Mouse (Mus musculus) testis, adult 2 months (tissue): Measurements from ENCODE around the gene Fam214b. TPM values are rescaled to one million over a fixed set of nuclear protein-coding genes. Genes with fewer than 3 reads are reported as not detected.

Experiments used
- H3K27ac ChIP-seq: fragments of 200-500 bp; 2 replicates; pipeline ENCODE4 v1.5.1; 2012; ENCODE audit warnings: low read depth, low read length; ENCODE audit not compliant: control insufficient read depth, insufficient read depth
- H3K27me3 ChIP-seq: fragments of 200-500 bp; 2 replicates; pipeline ENCODE4 v1.6.1; 2012; ENCODE audit warnings: mild to moderate bottlenecking, low read length, moderate library complexity; ENCODE audit not compliant: control insufficient read depth, insufficient read depth
- H3K36me3 ChIP-seq: fragments of 200-500 bp; 2 replicates; pipeline ENCODE4 v1.6.1; 2012; ENCODE audit warnings: mild to moderate bottlenecking, low read length; ENCODE audit not compliant: control insufficient read depth, insufficient read depth
- H3K4me1 ChIP-seq: fragments of 200-500 bp; 2 replicates; pipeline ENCODE4 v1.6.1; 2012; ENCODE audit warnings: low read length; ENCODE audit not compliant: control insufficient read depth, insufficient read depth
- H3K4me3 ChIP-seq: fragments of 200-500 bp; 2 replicates; pipeline ENCODE4 v1.5.1; 2012; ENCODE audit warnings: low read depth, mild to moderate bottlenecking, low read length, moderate library complexity, mixed read lengths; ENCODE audit not compliant: control insufficient read depth
- CTCF ChIP-seq: fragments of 200-500 bp; IDR thresholded peaks from 2 replicates; pipeline ENCODE4 v1.5.1; 2012; ENCODE audit warnings: low read depth, mild to moderate bottlenecking, inconsistent platforms, low read length, moderate library complexity; ENCODE audit not compliant: control insufficient read depth, insufficient read depth, insufficient replicate concordance
- POLR2A ChIP-seq: fragments of 200-500 bp; IDR thresholded peaks from 2 replicates; pipeline ENCODE4 v1.6.1; 2012; ENCODE audit warnings: low read depth, mild to moderate bottlenecking, inconsistent platforms, low read length, moderate library complexity; ENCODE audit not compliant: control insufficient read depth
- polyA plus RNA-seq: library from polyadenylated mRNA; depleted of rRNA; stranded (reverse); fragments of >200 nt; gene quantifications from 2 replicates; pipeline ENCODE4 v1.2.3, GENCODE M21; 2012

The Fam214b gene
- polyA plus RNA-seq, 1 experiment: 41.4 TPM

DNA sequence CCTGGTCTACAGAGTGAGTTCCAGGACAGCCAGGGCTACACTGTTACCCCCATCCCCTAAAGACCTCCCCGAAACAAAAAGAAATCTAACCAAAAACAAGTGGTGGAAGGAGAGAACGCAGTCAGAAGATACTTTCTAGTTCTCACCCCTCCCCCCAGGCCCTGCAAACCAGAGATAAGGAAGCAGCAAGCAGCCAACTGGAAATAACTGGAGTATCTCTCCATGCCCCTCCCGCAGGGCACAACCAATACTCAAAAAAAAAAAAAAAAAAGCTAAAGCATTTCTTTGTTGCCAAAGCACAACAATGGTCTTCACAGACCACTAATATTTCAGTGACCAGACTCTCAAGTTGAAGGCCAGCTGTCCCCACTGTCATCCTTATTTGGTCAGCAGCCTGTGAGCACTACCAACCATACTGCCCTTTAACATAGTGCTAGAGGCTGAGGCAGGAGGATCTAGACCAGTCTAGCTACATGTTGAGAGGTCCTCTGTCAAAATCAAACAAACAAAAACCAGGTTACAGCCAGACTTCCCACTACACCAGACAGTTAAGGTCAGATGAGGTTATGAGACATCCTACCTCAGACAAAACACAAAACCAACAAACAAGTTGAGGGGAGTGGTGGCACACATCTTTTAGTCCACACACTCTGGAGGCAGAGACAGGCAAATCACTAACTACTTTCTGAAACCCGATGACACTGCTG is 8.0 kb downstream of the Fam214b start:
- Histone ChIP-seq H3K36me3 (no peaks in the 10 kb centered on the region), H3K27me3 (no peaks in the 10 kb centered on the region), H3K27ac (no peak overlapping the region), H3K4me3 (no peak overlapping the region), H3K4me1 (peaks cover 14% of the 10 kb centered on the region)
- TF ChIP-seq POLR2A (no peak), CTCF (no peak)

GRCm38 (mm10) chr4:43036356-43036755 is 9.7 kb downstream of the Fam214b start:
- TF ChIP-seq POLR2A: no peak
- TF ChIP-seq CTCF: no peak
- H3K27ac ChIP-seq: no peak overlapping the region
- peaks cover 14% of the 10 kb centered on the region for H3K4me1 ChIP-seq
- H3K36me3 ChIP-seq: no peaks in the 10 kb centered on the region
- H3K4me3 ChIP-seq: no peak overlapping the region
- no peaks in the 10 kb centered on the region for H3K27me3 ChIP-seq

DNA sequence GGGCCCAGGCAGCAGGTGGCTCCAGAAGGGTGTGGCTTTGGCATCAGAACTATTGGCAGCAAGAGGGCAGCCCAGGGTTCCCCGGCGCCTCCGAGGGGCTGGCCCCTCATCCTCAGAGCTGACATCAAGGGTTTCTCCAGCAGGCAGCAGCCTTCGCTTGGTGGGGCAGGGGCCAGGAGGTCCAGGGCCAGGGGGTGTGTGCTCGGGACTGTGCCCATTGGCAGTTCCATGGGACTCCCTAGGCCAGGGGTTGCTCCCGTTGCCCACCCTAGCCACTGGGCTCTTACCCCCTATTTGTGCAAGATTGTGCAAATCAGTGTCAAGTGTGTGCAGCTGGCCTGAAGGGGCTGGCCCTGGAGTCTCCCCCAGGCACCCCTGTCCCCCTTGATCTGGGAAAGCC is 10.2 kb downstream of the Fam214b start:
- TF ChIP-seq POLR2A (no peak), CTCF (no peak)
- Histone ChIP-seq H3K27ac (no peak overlapping the region), H3K4me3 (no peak overlapping the region), H3K4me1 (peaks cover 15% of the 10 kb centered on the region), H3K27me3 (no peaks in the 10 kb centered on the region), H3K36me3 (no peaks in the 10 kb centered on the region)

GRCm38 (mm10) chr4:43033481-43033880 is 12.5 kb downstream of the Fam214b start:
- H3K4me1 ChIP-seq: peaks cover 4% of the 10 kb centered on the region; the same call in 1 of the 2 replicates
- no peaks in the 10 kb centered on the region for H3K36me3 ChIP-seq
- H3K27ac ChIP-seq: no peak overlapping the region
- no peaks in the 10 kb centered on the region for H3K27me3 ChIP-seq
- TF ChIP-seq CTCF (no peak), POLR2A (no peak)
- no peak overlapping the region for H3K4me3 ChIP-seq

GRCm38 (mm10) chr4:43032501-43032900 is 13.5 kb downstream of the Fam214b start:
- H3K27me3 ChIP-seq: no peaks in the 10 kb centered on the region
- no peak overlapping the region for H3K4me3 ChIP-seq
- H3K4me1 ChIP-seq: peaks cover 4% of the 10 kb centered on the region; the same call in 1 of the 2 replicates
- no peak overlapping the region for H3K27ac ChIP-seq
- TF ChIP-seq CTCF (no peak), POLR2A (no peak)
- H3K36me3 ChIP-seq: no peaks in the 10 kb centered on the region

GRCm38 (mm10) chr4:43031237-43031995 is 14.6 kb downstream of the Fam214b start, which contains the start of gene Stoml2:
Gene Stoml2, minus strand, starts transcription at chr4:43031710.
- H3K4me3 ChIP-seq: peak within 1 kb of the TSS; percentile 87
- no peaks in the 10 kb centered on the region for H3K27me3 ChIP-seq
- no peak for TF ChIP-seq CTCF
- peak; percentile 60 for TF ChIP-seq POLR2A
- H3K4me1 ChIP-seq: peaks cover 4% of the 10 kb centered on the region; the same call in 1 of the 2 replicates
- H3K27ac ChIP-seq: peak within 1 kb of the TSS; percentile 85
- no peaks in the 10 kb centered on the region for H3K36me3 ChIP-seq

- Histone ChIP-seq H3K27me3 (no peaks in the 10 kb centered on the region), H3K4me3 (peak overlapping the region; percentile 87), H3K27ac (peak overlapping the region; percentile 41), H3K36me3 (no peaks in the 10 kb centered on the region), H3K4me1 (peaks cover 4% of the 10 kb centered on the region; the same call in 1 of the 2 replicates)
- TF ChIP-seq CTCF (no peak), POLR2A (no peak)
Observed at GRCm38 (mm10) chr4:43030780-43031230, 15.2 kb downstream of the Fam214b start.
